Mouse (Mus musculus) limb, embryonic 11.5 days (tissue): ENCODE data around the gene Coq9. TPM values are rescaled to one million over a fixed set of nuclear protein-coding genes. Genes with fewer than 3 reads are reported as not detected.

Source experiments
- ATAC-seq: fragments of 200-750 bp; cut with Nextera tagmentation; 2 replicates; pipeline ENCODE4 v1.8.0; 2017; ENCODE audit warnings: low read depth; ENCODE audit not compliant: insufficient number of reproducible peaks, low FRiP score, low TSS enrichment
- DNase-seq: peaks from one replicate; pipeline ENCODE4 v3.0.0-alpha.2; 2015; ENCODE audit warnings: low spot score
- H3K27ac ChIP-seq: fragments of 300-500 bp; sonication (generic); replicated peaks from 2 replicates; pipeline ENCODE4 v1.5.1; 2014; ENCODE audit warnings: low read depth, mild to moderate bottlenecking, low read length
- H3K27me3 ChIP-seq: fragments of 300-500 bp; sonication (generic); 2 replicates; pipeline ENCODE4 v1.6.1; 2014; ENCODE audit warnings: mild to moderate bottlenecking, low read length, mixed read lengths; ENCODE audit not compliant: control insufficient read depth, insufficient read depth
- H3K36me3 ChIP-seq: fragments of 300-500 bp; sonication (generic); 2 replicates; pipeline ENCODE4 v1.6.1; 2014; ENCODE audit warnings: mild to moderate bottlenecking, low read length, moderate library complexity, mixed read lengths; ENCODE audit not compliant: control insufficient read depth, insufficient read depth
- H3K4me1 ChIP-seq: fragments of 300-500 bp; sonication (generic); 2 replicates; pipeline ENCODE4 v1.6.1; 2014; ENCODE audit warnings: low read length, mixed read lengths; ENCODE audit not compliant: control insufficient read depth, insufficient read depth
- H3K4me2 ChIP-seq: fragments of 300-500 bp; sonication (generic); 2 replicates; pipeline ENCODE4 v1.6.1; 2014; ENCODE audit warnings: low read depth, mild to moderate bottlenecking, moderate library complexity; ENCODE audit not compliant: severe bottlenecking
- H3K4me3 ChIP-seq: fragments of 300-500 bp; sonication (generic); 2 replicates; pipeline ENCODE4 v1.5.1; 2014; ENCODE audit warnings: low read depth, low read length
- H3K9ac ChIP-seq: fragments of 300-500 bp; sonication (generic); 2 replicates; pipeline ENCODE4 v1.6.1; 2014; ENCODE audit warnings: mild to moderate bottlenecking, low read length
- H3K9me3 ChIP-seq: fragments of 300-500 bp; sonication (generic); 2 replicates; pipeline ENCODE4 v1.6.1; 2016; ENCODE audit warnings: low read length; ENCODE audit not compliant: control insufficient read depth
- whole genome bisulfite sequencing: fragments of 180-500 bp; shearing (Covaris S2); extraction: QIAGEN DNeasy Blood & Tissue Kit; methylation state at CpG from one replicate; pipeline ENCODE4 v1.1.7; 2014; 5-methylcytosine and 5-hydroxymethylcytosine counted together
- polyA plus RNA-seq: library from polyadenylated mRNA; unstranded; fragments of >200 nt; fragmentation: Nextera tagmentation; extraction: Ambion mirVana; gene quantifications from 2 replicates; pipeline ENCODE4 v1.2.1, GENCODE M21; 2014

Coq9 gene
- polyA plus RNA-seq, 1 experiment from 2014 or later, result 64.0 TPM

GRCm38 (mm10) chr8:94812645-94813098 lies 25.4 kb upstream of the Coq9 start:
- Histone ChIP-seq H3K9ac (no peak overlapping the region), H3K36me3 (no peaks in the 10 kb centered on the region), H3K4me2 (no peak overlapping the region), H3K4me3 (no peak overlapping the region), H3K9me3 (no peaks in the 10 kb centered on the region), H3K4me1 (no peaks in the 10 kb centered on the region), H3K27ac (no peak overlapping the region), H3K27me3 (no peaks in the 10 kb centered on the region)
- DNase-seq, result peak; percentile 92
- WGBS, result 31% methylated on average over 6 of the region's 6 CpGs
- peak; percentile 54; the same call in 1 of the 2 replicates for ATAC-seq

GRCm38 (mm10) chr8:94814556-94814955 lies 23.6 kb upstream of the Coq9 start:
- Histone ChIP-seq H3K4me1 (no peaks in the 10 kb centered on the region), H3K9ac (no peak overlapping the region), H3K4me3 (no peak overlapping the region), H3K27me3 (no peaks in the 10 kb centered on the region), H3K9me3 (no peaks in the 10 kb centered on the region), H3K4me2 (no peak overlapping the region), H3K27ac (no peak overlapping the region), H3K36me3 (no peaks in the 10 kb centered on the region)
- ATAC-seq (no peak), DNase-seq (peak; percentile 47)
- WGBS, result 0% methylated on average over 1 of the region's 1 CpGs

GRCm38 (mm10) chr8:94817933-94818332 lies 20.2 kb upstream of the Coq9 start:
- ATAC-seq, result no peak
- H3K4me1 ChIP-seq, result no peaks in the 10 kb centered on the region
- H3K36me3 ChIP-seq, result peaks cover 2% of the 10 kb centered on the region; the same call in 1 of the 2 replicates
- no peaks in the 10 kb centered on the region for H3K27me3 ChIP-seq
- H3K9me3 ChIP-seq, result no peaks in the 10 kb centered on the region
- no peak overlapping the region for H3K9ac ChIP-seq
- no peak overlapping the region for H3K4me3 ChIP-seq
- WGBS, result 88% methylated on average over 11 of the region's 11 CpGs
- no peak for DNase-seq
- no peak overlapping the region for H3K4me2 ChIP-seq
- H3K27ac ChIP-seq, result no peak overlapping the region

DNA sequence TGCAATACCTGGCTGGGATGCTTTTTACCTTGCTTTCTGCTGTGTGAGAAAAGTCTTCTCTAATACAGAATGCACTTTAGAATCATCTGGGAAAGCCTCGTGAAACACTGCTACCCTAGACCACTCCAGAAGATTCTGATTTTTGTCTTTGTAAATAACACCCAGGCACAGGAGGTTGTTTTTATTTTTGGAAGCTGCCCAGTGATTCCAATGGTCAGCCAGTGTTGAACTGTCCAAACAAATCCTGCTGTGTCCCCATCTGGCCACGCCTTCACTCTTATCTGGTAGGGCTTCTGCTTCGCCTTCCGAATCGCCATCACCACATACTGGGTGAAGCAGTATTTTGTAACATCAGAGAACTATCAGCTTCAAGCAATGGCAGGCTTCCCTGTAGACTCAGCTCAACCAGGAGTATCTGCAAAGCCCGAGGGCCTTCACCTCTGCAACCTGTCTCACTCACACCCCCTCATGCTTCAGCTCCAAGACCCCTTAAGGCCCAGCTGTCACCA lies 18.4 kb upstream of the Coq9 start:
- H3K9me3 ChIP-seq, result no peaks in the 10 kb centered on the region
- H3K4me3 ChIP-seq, result no peak overlapping the region
- H3K4me1 ChIP-seq, result no peaks in the 10 kb centered on the region
- no peaks in the 10 kb centered on the region for H3K27me3 ChIP-seq
- H3K36me3 ChIP-seq, result peaks cover 10% of the 10 kb centered on the region; the same call in 1 of the 2 replicates
- H3K27ac ChIP-seq, result no peak overlapping the region
- 81% methylated on average over 6 of the region's 6 CpGs for WGBS
- DNase-seq (no peak), ATAC-seq (no peak)
- no peak overlapping the region for H3K9ac ChIP-seq
- H3K4me2 ChIP-seq, result no peak overlapping the region

DNA sequence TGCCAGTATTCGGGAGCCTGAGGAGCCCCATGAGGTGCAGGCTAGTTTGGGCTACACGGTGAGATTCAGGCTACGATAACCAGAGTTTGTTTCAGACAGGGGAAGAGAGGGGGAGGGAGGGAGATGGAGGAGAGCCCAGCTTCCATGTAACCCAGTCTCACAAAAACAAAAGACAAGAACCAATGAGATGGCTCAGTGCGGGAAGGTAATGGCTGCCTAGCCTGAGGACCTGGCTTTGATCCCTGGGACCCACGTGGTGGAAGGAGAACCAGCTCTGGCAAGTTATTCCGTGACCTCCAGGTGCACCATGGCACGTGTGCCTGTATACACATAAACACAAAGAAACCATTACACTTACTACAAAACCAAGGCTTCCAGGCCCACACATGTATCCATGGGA lies 17.6 kb upstream of the Coq9 start:
- Histone ChIP-seq H3K27ac (no peak overlapping the region), H3K27me3 (no peaks in the 10 kb centered on the region), H3K4me1 (no peaks in the 10 kb centered on the region), H3K4me2 (no peak overlapping the region), H3K4me3 (no peak overlapping the region), H3K9ac (no peak overlapping the region), H3K36me3 (peaks cover 14% of the 10 kb centered on the region; the same call in 1 of the 2 replicates), H3K9me3 (no peaks in the 10 kb centered on the region)
- DNase-seq (no peak), ATAC-seq (no peak)
- WGBS, result 77% methylated on average over 7 of the region's 7 CpGs

- H3K9ac ChIP-seq, result no peak overlapping the region
- DNase-seq (no peak), ATAC-seq (no peak)
- H3K4me1 ChIP-seq, result no peaks in the 10 kb centered on the region
- WGBS, result 92% methylated on average over 2 of the region's 2 CpGs
- no peak overlapping the region for H3K4me3 ChIP-seq
- H3K4me2 ChIP-seq, result no peak overlapping the region
- H3K36me3 ChIP-seq, result peaks cover 14% of the 10 kb centered on the region; the same call in 1 of the 2 replicates
- H3K9me3 ChIP-seq, result no peaks in the 10 kb centered on the region
- no peaks in the 10 kb centered on the region for H3K27me3 ChIP-seq
- H3K27ac ChIP-seq, result no peak overlapping the region
Observed at GRCm38 (mm10) chr8:94821381-94821780, 16.7 kb upstream of the Coq9 start.

GRCm38 (mm10) chr8:94822637-94823560 lies 15.2 kb upstream of the Coq9 start:
- no peak overlapping the region for H3K4me2 ChIP-seq
- H3K36me3 ChIP-seq, result peaks cover 20% of the 10 kb centered on the region; the same call in 1 of the 2 replicates
- no peaks in the 10 kb centered on the region for H3K27me3 ChIP-seq
- ATAC-seq, result 0 out of 2 replicates have a peak, but pooled peaks have one; percentile 17
- no peak overlapping the region for H3K9ac ChIP-seq
- no peaks in the 10 kb centered on the region for H3K4me1 ChIP-seq
- H3K27ac ChIP-seq, result no peak overlapping the region
- H3K4me3 ChIP-seq, result no peak overlapping the region
- H3K9me3 ChIP-seq, result no peaks in the 10 kb centered on the region
- DNase-seq, result peak; percentile 73
- 80% methylated on average over 23 of the region's 23 CpGs for WGBS

- H3K27me3 ChIP-seq, result no peaks in the 10 kb centered on the region
- H3K36me3 ChIP-seq, result peaks cover 28% of the 10 kb centered on the region
- H3K9ac ChIP-seq, result no peak overlapping the region
- no peak for ATAC-seq
- no peak overlapping the region for H3K4me2 ChIP-seq
- no peak for DNase-seq
- no peak overlapping the region for H3K4me3 ChIP-seq
- WGBS, result 91% methylated on average over 6 of the region's 6 CpGs
- H3K9me3 ChIP-seq, result no peaks in the 10 kb centered on the region
- H3K4me1 ChIP-seq, result no peaks in the 10 kb centered on the region
- H3K27ac ChIP-seq, result no peak overlapping the region
Observed at GRCm38 (mm10) chr8:94825170-94825569, 13.0 kb upstream of the Coq9 start.
